Mouse (Mus musculus) bone marrow macrophage, adult 2 months (primary cell): ENCODE data around the gene Gbx2.

Experiments
- CTCF ChIP-seq: IDR thresholded peaks from 2 replicates; pipeline ENCODE4 v1.5.1; 2012; ENCODE audit warnings: low read depth, mild to moderate bottlenecking, low read length, moderate library complexity
- POLR2A ChIP-seq: IDR thresholded peaks from 2 replicates; pipeline ENCODE4 v1.6.1; 2012; ENCODE audit warnings: mild to moderate bottlenecking, low read depth, low read length, borderline replicate concordance

GRCm38 (mm10) chr1:89934316-89935260 is 3.6 kb upstream of the Gbx2 start:
- TF ChIP-seq CTCF (no peak), POLR2A (no peak)
